Mouse (Mus musculus): ENCODE data around the gene Ntmt1. TPM values are rescaled to one million over a fixed set of nuclear protein-coding genes. Genes with fewer than 3 reads are reported as not detected.

The Ntmt1 gene
- polyA plus RNA-seq, 1 experiment from 2014 or later: 107 TPM

DNA sequence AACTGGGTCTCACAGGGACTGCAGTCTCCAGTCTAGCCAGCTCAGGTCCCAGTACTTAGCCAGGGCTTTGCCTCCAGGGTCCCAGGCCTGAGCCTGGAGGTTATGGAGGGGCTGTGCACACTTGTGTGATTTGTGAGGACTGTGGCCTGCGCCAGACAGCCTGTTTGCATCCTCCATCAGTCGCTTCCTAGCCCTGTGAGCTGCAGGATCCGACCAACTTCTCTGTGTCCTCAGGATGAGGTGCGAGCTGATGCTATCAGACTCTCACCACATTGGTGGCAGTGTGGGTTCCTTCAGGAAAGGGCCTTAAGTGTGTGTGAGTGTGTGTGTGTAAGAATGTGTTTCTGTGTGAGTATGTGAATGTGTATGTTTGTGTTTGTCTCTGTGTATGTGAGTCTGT is 20.2 kb upstream of the Ntmt1 start:
- ATAC-seq (ENCODE audit: low read depth): no peak
- WGBS: 53% methylated on average over 4 of the region's 4 CpGs
- H3K27me3 ChIP-seq: no peaks in the 10 kb centered on the region
- H3K9me3 ChIP-seq: no peaks in the 10 kb centered on the region
- H3K27ac ChIP-seq (replicated peaks): peak overlapping the region; percentile 59
- peaks cover 42% of the 10 kb centered on the region for H3K4me1 ChIP-seq (replicated peaks)
- no peak overlapping the region for H3K4me3 ChIP-seq
- H3K4me2 ChIP-seq: no peak overlapping the region
- peak overlapping the region; percentile 34 for H3K9ac ChIP-seq
- no peaks in the 10 kb centered on the region for H3K36me3 ChIP-seq

DNA sequence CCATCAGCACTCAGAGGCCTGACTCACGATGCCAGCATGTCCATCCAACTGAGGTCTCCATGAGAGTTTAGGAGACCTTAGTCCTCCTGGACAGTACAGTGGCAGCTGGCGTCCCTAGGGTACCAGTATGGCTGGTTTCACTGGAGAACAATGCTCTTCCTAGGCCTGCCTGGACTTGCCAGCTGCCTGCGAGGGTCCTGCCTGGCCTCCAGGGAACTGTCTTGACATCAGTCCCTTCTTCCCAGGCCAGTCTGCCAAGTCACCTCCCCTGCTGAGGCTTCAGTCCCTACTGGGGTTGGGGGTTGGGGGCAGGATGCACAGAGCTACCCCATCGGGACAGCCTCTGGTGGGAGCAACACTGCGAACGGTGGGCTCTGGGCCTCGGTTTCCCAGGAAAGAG is 15.6 kb upstream of the Ntmt1 start:
- Histone ChIP-seq H3K4me2 (no peak overlapping the region), H3K27me3 (no peaks in the 10 kb centered on the region), H3K27ac (replicated peaks) (no peak overlapping the region), H3K4me1 (replicated peaks) (peaks cover 38% of the 10 kb centered on the region), H3K4me3 (no peak overlapping the region), H3K9ac (no peak overlapping the region), H3K36me3 (no peaks in the 10 kb centered on the region), H3K9me3 (no peaks in the 10 kb centered on the region)
- 80% methylated on average over 7 of the region's 7 CpGs for WGBS
- no peak for ATAC-seq (ENCODE audit: low read depth)

DNA sequence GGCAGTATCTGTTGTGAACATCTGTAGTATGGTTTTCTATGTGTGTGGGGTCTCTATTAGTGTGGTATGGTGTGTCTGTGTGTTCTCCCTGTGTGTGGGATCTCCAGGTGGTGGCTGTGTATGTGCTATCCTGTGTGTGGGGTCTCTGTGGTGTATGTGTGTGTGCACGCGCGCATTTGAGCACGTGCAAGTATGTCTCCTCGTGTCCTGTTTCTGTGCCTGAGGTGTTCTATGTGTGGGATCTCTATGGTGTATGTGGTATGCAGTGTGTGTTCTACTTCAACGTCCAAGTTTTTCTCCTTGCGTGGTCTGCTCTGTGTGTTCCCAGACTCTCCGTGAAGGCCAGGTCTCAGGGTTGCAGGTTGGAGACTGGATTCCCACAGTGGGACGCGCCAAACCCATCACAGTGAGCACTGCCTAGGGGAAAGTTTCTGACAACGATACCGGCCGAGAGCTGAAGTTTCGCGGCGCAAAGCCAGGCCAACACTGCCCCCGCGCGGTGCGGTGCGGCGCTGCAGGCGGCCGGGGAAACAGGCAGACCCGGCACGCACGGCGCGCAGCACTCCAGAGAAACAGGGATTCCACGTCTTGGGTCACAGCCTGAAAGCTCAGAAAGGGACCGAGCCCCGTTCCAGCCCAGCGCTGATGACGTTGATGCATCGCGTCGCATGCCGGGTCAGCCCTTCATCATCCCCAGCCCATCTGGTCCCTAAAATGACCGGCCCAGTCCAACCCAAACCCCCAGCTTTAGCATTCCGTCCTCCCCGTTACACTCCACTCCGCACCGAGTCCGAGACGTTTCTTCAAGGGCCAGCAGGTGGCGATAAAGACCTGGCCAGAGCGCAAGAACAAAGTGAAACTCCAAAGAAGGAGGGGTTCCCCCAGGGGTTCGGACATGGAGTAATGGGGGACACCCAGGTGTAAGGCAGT is 13.2 kb upstream of the Ntmt1 start:
- WGBS: 4% methylated on average over 48 of the region's 48 CpGs

DNA sequence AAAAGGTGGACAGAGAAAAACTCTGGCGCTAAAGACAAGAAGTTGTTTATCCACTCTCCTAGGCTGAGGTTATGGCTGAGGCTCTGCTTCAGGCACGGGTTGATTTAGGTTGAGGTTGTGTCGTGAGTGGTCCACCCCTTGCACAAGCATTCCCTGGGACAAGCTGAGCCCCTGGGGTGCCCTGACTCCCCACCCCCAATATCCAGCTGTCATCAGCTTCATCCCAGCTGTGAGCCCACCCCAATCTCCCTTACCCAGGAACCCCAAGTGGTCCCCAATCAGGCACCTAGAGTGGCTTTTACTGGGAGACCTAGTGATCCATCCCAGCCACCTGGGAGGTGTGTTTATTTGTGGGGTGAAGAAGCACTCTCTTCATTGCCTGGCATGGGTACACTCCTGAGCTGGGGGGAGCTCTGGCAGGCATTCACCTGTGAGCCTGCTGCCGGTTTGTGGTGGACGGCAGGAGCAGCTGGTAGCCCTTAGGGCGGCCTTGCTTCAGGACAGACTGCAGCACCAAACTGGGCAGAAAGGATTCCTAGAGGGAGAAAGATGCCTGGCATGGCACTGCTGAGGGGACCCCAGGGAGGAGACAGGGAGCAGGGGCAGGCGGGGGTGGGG is 12.2 kb upstream of the Ntmt1 start:
- 62% methylated on average over 7 of the region's 7 CpGs for WGBS
- Histone ChIP-seq H3K27ac (replicated peaks) (peak overlapping the region; percentile 85), H3K4me1 (replicated peaks) (peaks cover 42% of the 10 kb centered on the region), H3K27me3 (peaks cover 9% of the 10 kb centered on the region), H3K9me3 (no peaks in the 10 kb centered on the region), H3K4me3 (no peak overlapping the region), H3K9ac (peak overlapping the region; percentile 27; the same call in 1 of the 2 replicates), H3K36me3 (no peaks in the 10 kb centered on the region), H3K4me2 (peak overlapping the region; percentile 60)
- no peak for ATAC-seq (ENCODE audit: low read depth)

More for the DNA sequence above, 13.2 kb upstream of the Ntmt1 start:
- H3K4me1 ChIP-seq (replicated peaks): peaks cover 37% of the 10 kb centered on the region
- no peaks in the 10 kb centered on the region for H3K36me3 ChIP-seq
- no peaks in the 10 kb centered on the region for H3K27me3 ChIP-seq
- peak overlapping the region; percentile 60 for H3K4me2 ChIP-seq
- peak overlapping the region; percentile 72 for H3K9ac ChIP-seq
- ATAC-seq (ENCODE audit: low read depth): peak; percentile 73
- no peaks in the 10 kb centered on the region for H3K9me3 ChIP-seq
- peak overlapping the region; percentile 84 for H3K27ac ChIP-seq (replicated peaks)
- peak overlapping the region; percentile 37 for H3K4me3 ChIP-seq

DNA sequence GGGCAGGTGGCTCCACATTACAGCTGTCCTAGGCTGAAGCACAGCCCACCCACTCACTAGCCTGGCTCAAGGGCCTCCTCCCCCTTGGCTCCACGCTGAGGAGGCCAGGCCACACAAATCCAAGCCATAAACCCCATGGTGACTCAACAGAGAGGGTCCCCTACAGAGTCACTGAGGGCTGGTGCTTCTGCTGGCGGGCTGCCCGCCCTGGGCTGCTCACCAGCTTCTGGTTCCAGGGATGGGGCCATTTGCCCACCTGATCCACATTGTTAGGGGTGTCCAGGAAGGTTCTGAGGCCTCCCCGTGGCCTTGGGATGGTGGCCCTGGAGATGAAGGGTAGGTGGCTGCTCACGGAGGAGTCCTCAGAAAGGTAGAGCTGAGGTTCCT is 11.7 kb upstream of the Ntmt1 start:
- Histone ChIP-seq H3K4me2 (peak overlapping the region; percentile 39), H3K4me1 (replicated peaks) (peaks cover 46% of the 10 kb centered on the region), H3K9ac (peak overlapping the region; percentile 27; the same call in 1 of the 2 replicates), H3K27ac (replicated peaks) (peak overlapping the region; percentile 85), H3K36me3 (no peaks in the 10 kb centered on the region), H3K4me3 (peak overlapping the region; percentile 11; the same call in 1 of the 2 replicates), H3K27me3 (peaks cover 14% of the 10 kb centered on the region), H3K9me3 (no peaks in the 10 kb centered on the region)
- peak; percentile 13; the same call in 1 of the 2 replicates for ATAC-seq (ENCODE audit: low read depth)
- WGBS: 37% methylated on average over 5 of the region's 5 CpGs

DNA sequence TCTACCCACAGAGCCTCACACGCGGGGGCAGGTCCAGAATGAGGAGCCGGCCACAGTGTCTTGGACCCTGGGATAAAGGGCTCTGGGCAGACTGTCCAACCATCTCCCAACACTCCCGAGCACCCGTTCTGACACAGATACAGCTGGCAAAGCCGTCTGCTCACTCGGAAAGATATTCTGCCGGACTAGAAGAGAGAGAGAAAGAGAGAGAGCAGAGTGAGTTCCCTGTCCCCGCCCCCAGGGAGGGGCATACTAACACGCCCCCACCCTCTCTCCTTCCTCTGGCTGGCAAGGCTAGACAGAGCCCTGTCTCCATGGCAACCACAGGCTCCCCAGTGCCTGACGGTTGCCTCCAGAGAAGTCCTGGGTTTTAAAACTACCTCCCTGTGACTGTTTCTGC is 11.2 kb upstream of the Ntmt1 start:
- Histone ChIP-seq H3K4me1 (replicated peaks) (peaks cover 51% of the 10 kb centered on the region), H3K4me2 (peak overlapping the region; percentile 39), H3K4me3 (peak overlapping the region; percentile 11; the same call in 1 of the 2 replicates), H3K36me3 (no peaks in the 10 kb centered on the region), H3K27me3 (peaks cover 19% of the 10 kb centered on the region), H3K9me3 (no peaks in the 10 kb centered on the region), H3K9ac (peak overlapping the region; percentile 27; the same call in 1 of the 2 replicates), H3K27ac (replicated peaks) (peak overlapping the region; percentile 85)
- WGBS: 4% methylated on average over 11 of the region's 11 CpGs
- ATAC-seq (ENCODE audit: low read depth): peak; percentile 82

DNA sequence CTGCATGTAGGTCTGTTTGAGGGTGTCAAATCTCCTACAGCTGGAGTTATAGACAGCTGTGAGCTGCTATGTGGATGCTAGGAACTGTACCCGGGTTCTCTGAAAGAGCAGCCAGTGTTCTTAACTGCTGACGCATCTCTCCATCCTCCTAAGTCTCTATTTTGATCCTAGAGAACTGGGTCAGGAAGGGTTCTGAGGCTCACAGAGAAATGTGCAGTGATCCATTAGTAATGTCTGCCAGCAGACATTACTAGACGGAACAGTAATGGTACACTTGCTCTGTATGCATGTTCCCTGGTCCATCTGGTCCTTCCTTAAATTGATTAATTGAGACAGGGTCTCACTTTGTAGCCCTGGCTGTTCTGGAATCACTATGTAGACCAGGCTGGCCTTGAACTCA is 8.2 kb upstream of the Ntmt1 start:
- no peak for ATAC-seq (ENCODE audit: low read depth)
- 78% methylated on average over 3 of the region's 3 CpGs for WGBS
- H3K36me3 ChIP-seq: no peaks in the 10 kb centered on the region
- H3K4me1 ChIP-seq (replicated peaks): peaks cover 47% of the 10 kb centered on the region
- no peak overlapping the region for H3K9ac ChIP-seq
- peaks cover 43% of the 10 kb centered on the region for H3K27me3 ChIP-seq
- H3K4me3 ChIP-seq: no peak overlapping the region
- no peak overlapping the region for H3K4me2 ChIP-seq
- no peaks in the 10 kb centered on the region for H3K9me3 ChIP-seq
- no peak overlapping the region for H3K27ac ChIP-seq (replicated peaks)

DNA sequence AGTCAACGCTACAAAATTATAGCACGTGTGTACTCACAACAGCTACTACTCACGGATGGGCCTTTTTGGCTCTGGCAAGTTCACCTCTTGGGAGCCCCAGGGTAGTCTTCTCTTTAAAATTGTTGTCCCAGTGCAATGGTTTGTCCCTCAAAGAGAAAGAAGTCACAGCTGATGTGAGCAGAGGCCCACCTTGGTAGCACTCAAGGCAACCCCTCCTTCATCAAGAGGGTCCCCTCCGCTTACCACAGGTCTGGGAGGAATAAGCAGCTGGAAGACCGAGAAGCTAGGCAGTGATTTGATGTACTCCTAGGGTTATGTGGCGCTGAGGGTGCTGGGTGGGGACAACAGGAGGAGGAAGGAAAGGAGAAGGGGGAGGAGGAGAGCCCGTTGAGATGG is 7.0 kb upstream of the Ntmt1 start:
- Histone ChIP-seq H3K9me3 (no peaks in the 10 kb centered on the region), H3K27ac (replicated peaks) (no peak overlapping the region), H3K27me3 (peaks cover 43% of the 10 kb centered on the region), H3K4me1 (replicated peaks) (peaks cover 38% of the 10 kb centered on the region), H3K4me2 (peak overlapping the region; percentile 77), H3K9ac (peak overlapping the region; percentile 67; the same call in 1 of the 2 replicates), H3K4me3 (peak overlapping the region; percentile 43), H3K36me3 (no peaks in the 10 kb centered on the region)
- WGBS: 22% methylated on average over 7 of the region's 7 CpGs
- ATAC-seq (ENCODE audit: low read depth): no peak

DNA sequence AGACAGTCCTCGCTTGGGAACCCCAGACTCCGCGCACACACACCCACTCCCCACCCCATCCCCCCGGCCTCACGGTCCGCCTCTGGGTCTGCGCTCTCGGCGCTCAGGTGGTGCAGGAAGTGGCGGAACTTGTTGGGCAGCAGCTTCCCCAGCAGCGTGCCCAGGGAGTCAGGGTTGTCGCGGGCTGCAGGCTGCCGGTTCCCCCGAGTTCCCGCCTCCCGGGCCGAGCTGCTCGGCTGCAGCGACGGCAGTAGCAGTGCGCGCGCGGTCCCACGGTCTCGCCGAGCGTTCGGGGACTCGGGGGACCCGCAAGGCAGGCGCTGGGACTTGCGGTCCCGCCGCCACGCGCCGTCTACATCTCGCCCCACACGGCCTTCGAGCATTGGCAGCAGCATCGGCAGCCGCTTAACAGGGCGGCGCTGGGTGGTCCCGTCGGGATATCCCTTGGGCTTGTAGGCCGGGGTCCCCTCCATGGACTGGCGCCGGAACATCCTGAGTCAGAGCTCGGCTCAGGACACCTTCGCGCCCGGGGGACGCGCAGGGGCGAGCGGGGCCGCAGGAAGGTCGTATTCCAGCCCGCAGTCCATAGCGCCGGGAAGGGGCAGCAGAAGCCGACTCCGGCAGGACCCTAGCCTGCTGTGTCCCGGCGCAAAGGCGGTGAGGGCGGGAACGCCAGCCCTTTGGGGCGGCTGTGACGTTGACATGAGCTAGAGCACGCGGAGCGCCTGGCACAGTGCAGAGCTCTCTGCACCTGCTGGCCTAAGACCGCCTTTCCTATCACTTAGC is 6.4 kb upstream of the Ntmt1 start:
- 1% methylated on average over 76 of the region's 77 CpGs for WGBS
- Histone ChIP-seq H3K27me3 (peaks cover 43% of the 10 kb centered on the region), H3K27ac (replicated peaks) (no peak overlapping the region), H3K4me1 (replicated peaks) (peaks cover 32% of the 10 kb centered on the region), H3K9ac (peak overlapping the region; percentile 67), H3K9me3 (no peaks in the 10 kb centered on the region), H3K4me3 (peak overlapping the region; percentile 43), H3K4me2 (peak overlapping the region; percentile 77), H3K36me3 (no peaks in the 10 kb centered on the region)
- ATAC-seq (ENCODE audit: low read depth): peak; percentile 20; the same call in 1 of the 2 replicates

DNA sequence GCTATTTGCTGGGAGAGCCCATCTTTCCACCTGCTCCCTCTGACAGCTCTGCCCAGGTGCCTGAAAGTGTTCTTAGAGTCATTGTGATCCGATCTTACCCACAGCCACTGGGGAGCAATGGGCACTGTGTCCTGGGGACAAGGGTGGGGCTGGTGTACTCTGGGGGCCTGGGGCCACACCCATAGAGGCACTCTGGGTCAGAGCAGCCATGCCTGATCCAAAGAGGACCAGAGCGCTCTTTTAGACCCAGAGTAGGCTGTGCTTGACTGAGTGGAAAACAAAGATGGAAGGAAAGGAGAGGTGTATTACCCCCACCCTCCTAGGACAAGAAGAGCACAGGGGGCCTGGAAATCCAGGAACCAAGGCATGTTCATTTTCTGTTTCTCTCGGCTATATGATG is 4.0 kb upstream of the Ntmt1 start, which contains the start of gene 1700001O22Rik:
Gene 1700001O22Rik, minus strand, starts transcription at position 58 of the 400 bp plus-strand sequence.
- no peak within 1 kb of the TSS for H3K4me2 ChIP-seq
- no peaks in the 10 kb centered on the region for H3K36me3 ChIP-seq
- H3K27ac ChIP-seq (replicated peaks): no peak within 1 kb of the TSS
- no peak within 1 kb of the TSS for H3K4me3 ChIP-seq
- no peak within 1 kb of the TSS for H3K9ac ChIP-seq
- no peaks in the 10 kb centered on the region for H3K9me3 ChIP-seq
- ATAC-seq (ENCODE audit: low read depth): no peak
- H3K4me1 ChIP-seq (replicated peaks): peaks cover 26% of the 10 kb centered on the region
- H3K27me3 ChIP-seq: peaks cover 43% of the 10 kb centered on the region
- WGBS: 82% methylated on average over 3 of the region's 3 CpGs

DNA sequence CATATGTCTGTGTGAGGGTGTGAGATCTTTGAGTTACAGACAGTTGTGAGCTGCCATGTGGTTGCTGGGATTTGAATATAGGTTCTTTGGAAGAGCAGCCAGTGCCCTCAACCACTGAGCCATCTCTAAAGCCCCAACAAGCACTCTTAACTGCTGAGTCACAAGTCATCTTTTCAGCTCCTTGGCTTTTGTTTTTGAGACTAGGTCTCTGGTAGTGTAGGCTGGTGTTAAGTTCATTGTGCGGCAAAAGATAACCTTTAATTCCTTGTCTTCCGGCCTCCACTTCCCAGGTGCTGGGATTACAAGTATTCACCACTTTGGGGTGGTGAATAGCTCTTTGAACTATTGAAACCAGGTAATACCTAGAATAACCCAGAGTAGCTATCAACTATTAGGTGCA is 1.6 kb upstream of the Ntmt1 start:
- peaks cover 28% of the 10 kb centered on the region for H3K27me3 ChIP-seq
- no peaks in the 10 kb centered on the region for H3K9me3 ChIP-seq
- ATAC-seq (ENCODE audit: low read depth): no peak
- no peak overlapping the region for H3K4me3 ChIP-seq
- H3K36me3 ChIP-seq: no peaks in the 10 kb centered on the region
- no peak overlapping the region for H3K4me2 ChIP-seq
- H3K9ac ChIP-seq: no peak overlapping the region
- 100% methylated on average over 2 of the region's 2 CpGs for WGBS
- peaks cover 39% of the 10 kb centered on the region for H3K4me1 ChIP-seq (replicated peaks)
- H3K27ac ChIP-seq (replicated peaks): no peak overlapping the region

Data from neural tube, embryonic 13.5 days (tissue).